Mouse (Mus musculus): ENCODE data around the gene Tubd1.
A peak's percentile ranks its signal among the peaks of the same experiment; 100 is the strongest.

Tubd1 gene

DNA sequence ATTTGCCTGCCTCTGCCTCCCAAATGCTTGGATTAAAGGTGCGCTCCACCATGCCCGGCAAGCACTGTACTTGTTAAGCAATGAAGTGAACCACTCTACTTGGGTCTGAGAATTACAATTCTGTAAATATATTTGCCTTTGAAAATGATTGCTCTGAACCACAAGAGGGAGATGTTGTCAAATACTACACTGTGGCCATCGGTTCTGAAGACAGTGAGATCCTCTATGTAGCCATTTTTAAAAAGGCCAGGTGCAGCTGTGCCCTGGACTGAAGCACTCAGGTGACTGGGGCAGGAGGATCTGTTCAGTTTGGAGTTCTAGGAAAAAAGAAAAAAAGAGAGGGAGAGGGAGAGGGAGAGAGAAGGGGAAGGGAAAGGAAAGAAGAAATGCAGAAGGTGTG lies 23.6 kb downstream of the Tubd1 start:
- DNase-seq (ENCODE audit: low spot score): no peak

DNA sequence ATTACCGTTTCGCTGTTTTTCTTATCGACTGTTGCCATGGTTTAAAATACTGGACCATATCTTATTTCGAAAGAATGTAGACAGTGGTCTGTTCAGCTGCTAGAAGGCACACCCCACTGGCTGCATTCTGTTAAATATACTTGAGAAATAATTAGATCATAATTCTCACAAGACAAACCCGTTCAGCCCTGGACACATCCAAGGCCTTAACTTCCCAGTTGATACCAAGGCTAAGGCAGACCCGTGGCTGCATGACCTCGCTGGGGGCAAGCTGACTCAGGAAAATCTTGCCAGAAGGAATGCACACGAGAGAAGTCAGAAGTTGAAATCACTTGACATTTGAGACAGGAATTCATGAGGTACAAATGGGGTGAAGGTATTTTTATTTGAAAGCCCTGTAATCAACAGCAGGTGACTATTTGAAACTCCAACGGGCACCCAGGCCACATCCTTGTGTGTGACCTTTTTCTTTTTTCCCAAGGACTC lies 25.5 kb downstream of the Tubd1 start:
- peak; percentile 69 for DNase-seq (ENCODE audit: low spot score)

DNA sequence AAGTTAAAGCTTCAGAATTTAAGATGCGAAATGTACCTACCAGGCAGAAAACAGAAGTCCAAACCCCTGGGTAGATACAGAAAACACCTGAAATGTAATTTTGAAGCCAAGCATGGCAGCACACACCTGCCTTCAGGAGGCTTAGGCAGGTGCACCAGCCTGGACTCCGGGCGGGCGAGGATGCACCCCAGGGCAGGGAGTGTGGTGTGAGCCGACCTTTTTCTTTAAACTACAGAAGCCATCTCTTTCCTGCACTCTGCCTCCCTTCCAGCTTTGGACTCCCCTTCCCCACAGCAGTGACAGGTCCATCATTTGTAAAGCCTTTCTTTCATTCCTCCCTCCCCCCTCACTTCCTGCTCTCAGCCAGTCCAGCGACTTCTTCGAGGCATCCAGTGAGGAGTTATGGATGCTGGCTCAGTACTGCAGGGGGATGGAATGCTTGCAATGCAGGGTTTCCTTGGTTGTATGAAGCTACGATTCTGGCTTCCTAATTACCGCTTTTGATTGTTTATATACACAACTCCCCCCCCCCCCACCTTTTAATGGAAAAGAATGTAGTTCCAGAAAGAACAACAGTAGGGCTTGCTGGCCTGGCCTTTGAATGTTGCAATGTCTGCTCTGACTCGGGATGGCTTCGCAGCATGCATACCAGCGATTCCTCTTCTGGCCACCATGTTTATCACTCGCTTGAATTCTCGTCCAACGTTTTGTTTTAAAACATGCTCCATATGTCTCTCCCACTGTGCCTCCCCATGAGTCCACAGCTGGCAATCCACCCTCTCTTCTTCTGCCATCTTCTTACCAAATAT lies 26.5 kb downstream of the Tubd1 start:
- peak; percentile 53 for DNase-seq (ENCODE audit: low spot score)

DNA sequence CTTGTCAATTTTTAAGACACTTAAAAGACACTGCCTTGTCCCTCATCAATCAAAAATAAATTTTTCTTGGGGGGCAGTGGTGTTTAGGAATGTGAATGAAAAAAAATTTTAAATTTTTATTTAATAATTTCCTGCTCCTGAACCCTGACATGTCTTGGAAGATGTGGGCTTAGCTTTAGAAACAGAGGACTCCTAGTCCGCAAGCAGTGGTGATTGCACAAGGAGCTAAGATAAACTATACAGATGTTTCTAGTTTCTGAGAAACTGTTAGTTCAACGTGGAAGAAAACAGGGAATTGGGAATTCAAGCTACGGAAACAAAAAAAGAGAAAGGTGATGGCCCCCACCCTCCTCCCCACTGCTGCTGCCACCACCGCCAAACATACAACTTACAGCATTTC lies 27.1 kb downstream of the Tubd1 start:
- DNase-seq (ENCODE audit: low spot score): no peak

DNA sequence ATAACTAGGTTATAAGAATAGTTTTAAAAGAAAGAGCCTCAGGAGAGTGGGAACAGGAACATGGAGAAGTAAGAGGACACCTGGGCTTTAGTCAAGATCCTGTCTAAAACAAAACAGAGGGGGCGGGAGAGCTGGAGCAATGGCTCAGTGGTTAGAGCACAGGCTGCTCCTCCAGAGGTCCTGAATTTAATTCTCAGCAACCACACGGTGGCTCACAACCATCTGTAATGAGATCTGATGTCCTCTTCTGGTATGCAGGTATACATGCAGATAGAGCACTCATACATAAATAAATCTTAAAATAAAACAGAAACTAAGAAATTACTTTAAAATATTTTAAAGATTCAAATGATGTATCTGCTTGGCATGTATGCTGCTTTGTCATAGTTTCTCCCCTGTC lies 27.8 kb downstream of the Tubd1 start:
- no peak for DNase-seq (ENCODE audit: low spot score)

DNA sequence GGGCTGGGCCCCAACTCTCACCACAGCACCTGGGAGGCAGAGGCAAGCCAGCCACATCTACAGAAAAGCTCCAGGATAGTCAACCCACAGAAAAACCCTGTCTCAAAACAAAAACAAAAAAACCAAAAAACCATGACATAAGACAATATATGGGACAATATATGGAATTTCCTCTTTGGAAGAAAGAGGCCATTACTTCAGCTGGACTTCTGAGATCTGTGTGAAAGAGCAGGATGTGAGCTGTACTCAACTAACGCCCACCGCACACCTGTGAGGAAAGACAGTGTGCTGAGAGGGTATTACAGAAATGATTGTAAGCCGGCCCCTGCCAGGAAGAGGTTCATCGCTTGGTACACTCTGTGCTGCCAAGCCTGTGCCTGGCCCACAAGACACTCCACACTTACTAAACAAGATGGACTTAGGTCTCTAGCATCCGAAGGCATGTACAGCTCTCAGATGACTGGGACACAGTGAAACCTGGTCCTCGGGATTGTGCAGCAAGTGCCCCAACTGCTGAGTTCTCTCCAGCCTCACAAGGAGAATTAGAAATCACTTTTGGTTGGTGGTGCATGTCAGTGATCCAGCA lies 28.9 kb downstream of the Tubd1 start:
- no peak for DNase-seq (ENCODE audit: low spot score)

DNA sequence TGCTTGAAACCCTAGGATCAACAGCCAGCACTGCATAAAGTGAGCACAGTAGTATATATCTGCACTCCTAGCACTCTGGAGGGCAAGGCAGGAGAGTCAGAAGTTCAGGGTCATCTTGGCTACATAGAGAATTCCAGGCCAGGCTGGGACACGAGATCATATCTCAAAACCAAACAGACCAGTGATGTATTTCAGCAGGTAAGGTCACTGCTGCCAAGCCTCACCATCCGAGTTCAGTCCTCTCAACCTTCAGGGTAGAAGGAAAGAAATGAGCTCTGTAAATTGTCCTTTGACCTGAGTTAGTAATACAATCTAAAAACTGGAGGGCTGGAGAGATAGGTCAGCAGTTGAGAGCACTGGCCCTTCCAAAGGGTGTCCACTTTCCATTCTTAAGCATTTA lies 29.6 kb downstream of the Tubd1 start:
- DNase-seq (ENCODE audit: low spot score): peak; percentile 49

DNA sequence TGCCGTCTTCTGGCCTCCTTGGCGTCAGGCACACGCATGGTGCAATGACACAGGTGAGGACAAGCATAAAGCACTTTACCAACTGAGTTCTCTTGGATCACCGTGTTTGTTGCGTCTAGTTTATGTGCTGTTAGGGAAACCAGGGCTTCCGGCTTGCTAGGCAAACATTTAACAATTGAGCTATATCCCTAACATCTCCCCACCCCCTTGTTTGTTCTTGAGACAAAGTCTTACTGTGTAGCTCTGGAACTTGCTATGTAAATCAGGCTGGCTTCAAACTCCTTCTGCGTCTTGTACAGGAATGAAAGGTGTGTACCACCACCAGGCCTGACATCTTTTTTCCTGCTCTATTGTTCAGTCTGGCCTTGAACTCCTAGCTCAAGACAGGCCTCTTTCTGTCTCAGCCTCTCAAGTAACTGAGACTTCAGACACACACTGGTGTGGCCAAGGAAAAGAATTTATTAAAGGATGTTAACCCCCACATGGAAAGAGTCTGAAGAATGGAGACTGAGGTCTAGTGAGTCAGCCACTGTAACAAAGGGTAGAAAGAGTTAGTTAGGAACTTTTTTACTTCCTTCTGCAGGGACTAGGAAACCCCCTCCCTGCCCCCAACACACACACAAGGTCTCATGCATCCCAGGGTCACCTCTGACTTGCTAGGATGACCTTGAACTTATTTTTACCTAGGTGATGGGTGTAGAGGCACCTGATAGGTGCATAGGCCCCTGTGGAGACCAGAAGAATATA lies 31.0 kb downstream of the Tubd1 start:
- DNase-seq (ENCODE audit: low spot score): peak; percentile 64

DNA sequence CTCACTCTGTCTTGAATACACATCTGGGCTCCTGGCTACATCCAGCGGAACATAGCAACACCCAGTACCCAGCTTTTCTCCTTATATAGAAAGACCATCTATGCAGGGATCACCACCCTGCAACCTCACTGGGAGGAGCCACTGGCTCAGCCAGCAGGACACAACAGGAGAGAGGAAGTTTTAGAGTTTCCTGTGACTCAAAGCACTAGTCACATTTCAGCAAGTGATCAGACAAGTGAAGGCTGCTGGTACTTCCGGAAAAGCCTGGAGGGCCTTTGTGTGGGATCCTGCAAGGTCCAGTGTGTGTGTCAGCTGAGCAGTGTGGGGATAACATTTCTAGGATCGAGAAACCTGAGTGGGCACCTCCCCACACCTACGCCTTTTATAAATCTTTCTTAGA lies 32.4 kb downstream of the Tubd1 start:
- peak; percentile 49 for DNase-seq (ENCODE audit: low spot score)

DNA sequence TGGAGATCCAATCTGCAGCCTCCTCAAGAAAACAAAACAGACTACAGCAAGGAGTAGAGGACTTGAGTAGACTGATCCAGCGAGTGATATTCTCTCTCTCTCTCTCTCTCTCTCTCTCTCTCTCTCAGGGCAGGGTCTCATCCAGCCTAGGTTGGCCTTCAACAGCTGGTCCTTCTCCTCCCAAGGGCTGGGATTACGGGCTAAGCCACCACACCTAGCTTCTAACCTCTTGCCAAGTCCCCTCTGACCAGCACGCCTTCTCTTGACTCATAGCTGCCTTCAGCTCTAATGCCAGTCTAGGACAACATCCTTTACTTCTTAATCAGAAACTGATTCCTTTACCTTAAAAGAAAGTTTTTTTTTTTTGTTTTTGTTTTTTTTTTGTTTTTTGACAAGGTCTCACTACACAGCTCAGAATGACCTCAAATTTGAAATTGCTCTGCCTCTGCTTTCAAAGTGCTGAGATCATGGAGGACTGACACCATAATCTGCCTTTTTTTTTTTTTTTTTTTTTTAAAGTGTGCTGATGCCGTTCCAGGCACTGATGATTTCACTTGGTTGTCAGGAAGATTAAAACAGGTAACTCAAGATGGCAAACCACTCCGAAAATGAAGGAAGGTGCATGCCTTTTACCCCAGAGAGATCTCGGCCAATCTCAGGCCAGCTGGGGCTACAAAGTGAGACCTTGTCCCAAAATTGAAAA lies 33.5 kb downstream of the Tubd1 start:
- no peak for DNase-seq (ENCODE audit: low spot score)

DNA sequence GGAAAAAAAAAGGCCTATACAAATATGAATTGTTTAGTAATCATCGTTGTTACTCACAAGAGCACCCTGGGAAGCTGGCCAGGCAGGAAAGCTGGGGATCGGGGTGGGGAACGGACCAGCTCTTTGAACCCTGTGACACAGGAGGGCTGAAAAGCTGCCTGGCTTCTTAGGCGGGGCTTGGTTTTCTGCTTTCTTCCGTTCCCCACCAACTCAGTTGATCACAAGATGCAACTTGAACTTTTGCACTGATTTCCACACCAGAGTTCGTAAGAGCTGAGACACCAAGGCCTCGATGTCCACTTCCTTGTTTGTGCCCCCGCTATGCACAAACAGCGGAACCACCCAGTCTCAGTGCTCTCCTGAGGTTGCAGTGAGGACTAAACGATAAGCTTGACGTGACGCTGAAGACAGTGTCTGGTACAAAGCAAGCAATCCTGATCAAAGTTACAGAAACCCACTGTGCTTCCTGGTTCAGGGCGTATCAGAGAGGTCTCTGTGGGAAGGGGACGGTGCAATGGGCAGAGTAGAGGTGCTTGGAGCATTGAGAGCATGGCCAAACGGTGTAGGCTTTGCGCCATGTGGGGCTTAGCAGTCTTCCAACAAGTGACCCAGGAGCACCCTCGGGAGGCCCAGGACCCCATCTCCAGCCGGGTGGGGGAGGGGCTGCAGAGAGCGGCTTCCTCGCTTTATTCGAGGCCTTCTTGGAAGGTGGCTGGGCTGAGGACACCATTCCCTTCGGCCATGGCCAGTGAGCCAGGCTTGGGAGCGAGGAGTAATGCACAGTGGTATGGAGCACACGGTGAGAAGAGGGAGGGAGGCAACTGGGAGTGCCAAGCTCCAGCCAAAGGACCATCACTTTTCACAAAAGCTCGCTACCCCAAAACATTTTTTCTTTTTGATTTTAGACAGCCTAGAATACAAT lies 34.3 kb downstream of the Tubd1 start:
- peak; percentile 72 for DNase-seq (ENCODE audit: low spot score)

DNA sequence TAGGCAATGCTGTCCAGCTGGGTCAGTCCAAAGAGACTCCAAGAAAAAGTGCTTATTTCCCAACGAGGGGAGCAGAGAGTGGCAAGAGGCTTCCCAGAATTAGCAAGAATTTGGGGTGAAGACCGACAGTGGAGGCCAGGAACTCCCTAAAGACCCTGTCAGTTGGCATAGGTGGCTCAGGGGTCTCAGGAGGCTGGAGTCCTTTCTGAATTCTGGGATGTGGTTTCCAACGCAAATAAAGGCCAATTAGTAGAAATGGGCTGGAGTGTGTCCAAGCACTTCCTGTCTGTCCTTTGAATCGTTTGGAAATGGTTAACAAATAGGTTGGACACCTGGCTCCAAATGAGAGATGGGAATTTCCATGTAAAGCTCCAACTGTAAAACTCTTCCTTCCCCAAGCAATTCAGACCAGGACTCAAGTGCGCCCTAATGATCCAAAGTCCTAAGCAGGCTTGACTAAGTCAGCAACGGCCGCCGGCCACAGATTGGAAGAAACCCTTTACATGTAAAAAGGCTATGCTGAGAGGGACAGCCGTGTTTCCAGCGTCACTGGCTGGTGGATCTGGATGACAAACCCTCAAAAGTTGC lies 35.0 kb downstream of the Tubd1 start:
- no peak for DNase-seq (ENCODE audit: low spot score)

DNA sequence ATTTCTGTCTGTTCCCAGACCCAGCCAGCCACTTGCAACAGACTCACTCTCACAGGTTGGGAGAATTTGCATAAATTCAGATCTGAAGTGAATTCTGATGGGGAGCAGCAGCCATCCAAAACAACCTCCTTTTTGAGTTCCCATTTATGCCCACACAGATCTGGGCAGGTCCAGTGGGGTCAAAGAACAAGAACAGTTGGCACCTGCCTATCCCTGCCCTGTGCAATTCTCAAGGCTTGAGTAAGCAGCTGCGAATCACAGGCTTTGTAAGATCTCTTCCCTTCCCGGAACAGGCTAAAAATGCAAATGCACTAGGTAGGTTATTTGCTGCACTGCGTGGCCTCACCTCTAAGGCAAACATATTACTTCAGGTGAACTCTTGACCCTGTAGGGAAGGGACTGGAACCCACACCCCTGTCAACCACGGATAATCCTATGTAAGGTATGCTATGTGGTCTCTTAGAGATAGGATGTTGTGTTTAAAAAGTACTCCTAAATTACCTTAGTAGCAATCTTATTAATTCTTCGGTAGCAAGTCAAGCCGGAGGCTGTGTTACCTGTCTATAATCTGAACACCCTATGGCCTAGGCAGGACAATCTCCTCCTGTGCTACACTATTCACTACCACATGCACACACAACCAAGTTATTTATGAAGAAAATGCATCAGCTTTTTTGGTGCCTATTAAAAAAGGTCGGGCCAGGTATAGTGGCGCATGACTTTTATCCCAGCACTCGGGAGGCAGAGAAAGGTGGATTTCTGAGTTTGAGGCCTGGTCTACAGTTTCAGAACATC lies 35.7 kb downstream of the Tubd1 start:
- DNase-seq (ENCODE audit: low spot score): peak; percentile 77

DNA sequence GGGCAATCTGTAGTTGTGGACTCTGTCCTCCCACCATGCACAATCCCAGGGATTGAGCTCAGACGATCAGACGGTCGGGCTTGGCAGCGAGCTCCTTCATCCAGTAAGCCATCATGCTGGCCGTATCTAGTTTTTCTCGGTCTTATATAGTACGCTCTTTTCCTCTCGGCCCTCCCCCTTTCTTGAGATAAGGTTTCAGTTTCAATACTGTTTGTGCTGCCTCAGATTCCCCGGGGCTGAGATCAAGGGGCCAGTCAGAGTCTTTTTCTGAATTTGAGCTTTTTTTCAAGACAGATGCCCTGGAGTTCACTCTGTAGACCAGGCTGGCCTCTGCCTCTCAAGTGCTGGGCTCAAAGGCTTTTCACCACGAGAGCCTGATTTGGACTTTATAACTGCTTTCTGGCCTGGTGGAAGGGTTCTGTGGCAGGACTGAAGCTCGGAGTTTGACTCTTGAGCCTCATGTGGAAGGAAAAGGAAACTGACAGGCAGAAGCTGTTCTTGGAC lies 36.5 kb downstream of the Tubd1 start:
- peak; percentile 63 for DNase-seq (ENCODE audit: low spot score)

DNA sequence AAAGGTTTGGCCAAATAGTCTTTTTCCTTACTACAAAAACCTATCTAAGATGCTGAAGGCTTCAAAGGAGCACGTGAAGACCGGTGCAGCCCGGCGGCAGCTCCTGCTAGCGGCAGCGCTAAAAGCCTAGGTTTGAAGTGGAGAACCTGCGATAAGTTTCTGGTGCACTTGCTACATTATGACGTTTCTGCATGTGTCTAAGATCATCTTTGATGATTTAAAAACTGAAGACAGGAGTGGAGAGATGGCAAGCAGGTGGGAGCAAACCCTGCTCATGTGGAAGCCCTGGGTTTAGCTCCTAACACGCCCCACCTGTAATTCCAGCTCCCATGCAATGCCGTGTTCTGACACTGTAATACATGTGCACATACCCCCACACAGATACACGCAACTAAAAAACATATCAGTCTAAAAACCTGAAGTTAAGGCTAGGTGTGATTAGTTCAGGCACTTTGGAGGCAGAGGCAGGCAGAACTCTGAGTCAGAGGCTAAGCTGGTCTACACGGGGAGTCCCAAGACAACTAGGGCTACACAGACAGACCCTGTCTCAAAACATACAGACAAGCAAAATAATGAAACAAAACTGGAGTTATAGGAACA lies 37.3 kb downstream of the Tubd1 start:
- DNase-seq (ENCODE audit: low spot score): no peak

DNA sequence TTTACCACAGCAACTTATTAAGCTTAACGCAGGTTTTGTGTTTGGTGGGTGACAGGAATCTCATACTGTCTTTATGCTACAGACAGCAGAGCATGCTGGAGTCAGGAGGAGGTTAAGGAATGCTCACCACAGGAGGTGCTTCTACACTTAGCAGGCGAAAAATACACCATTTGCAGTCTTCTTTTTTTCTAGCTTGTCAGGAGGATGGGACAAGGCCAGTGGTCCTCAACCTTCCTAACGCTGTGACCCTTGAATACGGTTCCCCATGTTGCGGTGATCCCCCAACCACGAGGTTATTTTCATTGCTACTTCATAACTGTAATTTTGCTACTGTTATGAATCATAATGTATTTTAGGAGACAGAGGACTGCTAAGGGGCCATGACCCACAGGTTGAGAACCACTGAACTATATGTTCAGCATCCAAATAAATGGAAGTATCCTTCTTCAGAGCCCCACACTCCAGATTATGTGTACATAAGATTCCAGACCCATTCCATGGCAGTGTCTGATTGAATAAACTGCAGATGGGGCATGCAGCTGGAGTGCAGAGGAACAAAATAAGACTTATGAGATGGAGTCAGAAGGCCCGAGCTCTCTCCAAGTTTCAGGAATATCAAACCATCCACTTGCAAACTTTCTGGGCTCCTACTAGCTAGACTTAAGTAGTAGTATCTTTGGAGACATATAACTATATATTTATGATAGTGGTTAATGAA lies 37.9 kb downstream of the Tubd1 start:
- no peak for DNase-seq (ENCODE audit: low spot score)

DNA sequence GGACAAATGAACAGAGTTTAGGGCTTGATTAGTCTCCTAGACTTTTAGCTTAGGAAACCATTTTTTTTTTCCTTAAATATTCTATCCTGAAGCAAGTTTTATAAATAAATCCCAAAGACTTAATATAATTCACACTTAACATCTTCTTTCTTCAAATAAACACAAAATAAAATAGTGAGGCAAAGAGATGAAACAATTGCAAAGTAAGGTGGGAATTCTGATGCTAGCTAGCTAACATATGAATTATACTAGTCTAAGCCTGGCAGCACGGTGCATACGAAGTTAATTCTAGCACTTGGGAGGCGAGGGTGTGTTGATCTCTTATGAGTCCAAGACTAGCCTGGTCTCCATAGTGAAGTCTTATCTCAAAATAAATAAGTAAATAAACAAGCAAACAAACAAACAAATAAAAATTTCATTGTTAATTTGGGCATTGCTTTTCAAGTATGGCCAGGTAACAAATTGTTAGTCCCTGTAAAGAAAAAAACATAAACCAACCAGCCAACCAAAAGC lies 38.6 kb downstream of the Tubd1 start:
- DNase-seq (ENCODE audit: low spot score): no peak
